Mouse (Mus musculus): Measurements from ENCODE around the gene Ttll7. TPM values are rescaled to one million over a fixed set of nuclear protein-coding genes. Genes with fewer than 3 reads are reported as not detected.

Gene Ttll7
- polyA plus RNA-seq, 1 experiment, result 0.08 TPM

GRCm38 (mm10) chr3:147026248-147026647 is 174.1 kb downstream of the Ttll7 start:
- Histone ChIP-seq H3K36me3 (replicated peaks; ENCODE audit: low read length) (no peaks in the 10 kb centered on the region), H3K4me3 (replicated peaks) (no peak overlapping the region), H3K27me3 (replicated peaks) (no peaks in the 10 kb centered on the region), H3K4me1 (no peaks in the 10 kb centered on the region), H3K9me3 (peaks cover 54% of the 10 kb centered on the region)
- TF ChIP-seq FLI1 (IDR thresholded peaks at IDR 0.05; ENCODE audit: low read length) (no peak), GATA1 (IDR thresholded peaks at IDR 0.05; ENCODE audit: borderline replicate concordance, low read length) (no peak)

GRCm38 (mm10) chr3:147028382-147028781 is 176.2 kb downstream of the Ttll7 start:
- TF ChIP-seq FLI1 (IDR thresholded peaks at IDR 0.05; ENCODE audit: low read length) (no peak), GATA1 (IDR thresholded peaks at IDR 0.05; ENCODE audit: borderline replicate concordance, low read length) (no peak)
- no peaks in the 10 kb centered on the region for H3K27me3 ChIP-seq (replicated peaks)
- H3K4me1 ChIP-seq, result no peaks in the 10 kb centered on the region
- no peaks in the 10 kb centered on the region for H3K36me3 ChIP-seq (replicated peaks; ENCODE audit: low read length)
- H3K9me3 ChIP-seq, result peaks cover 55% of the 10 kb centered on the region
- no peak overlapping the region for H3K4me3 ChIP-seq (replicated peaks)

- Histone ChIP-seq H3K4me3 (replicated peaks) (no peak overlapping the region), H3K36me3 (replicated peaks; ENCODE audit: low read length) (no peaks in the 10 kb centered on the region), H3K4me1 (no peaks in the 10 kb centered on the region), H3K27me3 (replicated peaks) (no peaks in the 10 kb centered on the region), H3K9me3 (peaks cover 51% of the 10 kb centered on the region)
- TF ChIP-seq GATA1 (IDR thresholded peaks at IDR 0.05; ENCODE audit: borderline replicate concordance, low read length), result no peak
- TF ChIP-seq FLI1 (IDR thresholded peaks at IDR 0.05; ENCODE audit: low read length), result no peak
These were observed 177.6 kb downstream of the Ttll7 start for GRCm38 (mm10) chr3:147029718-147030117.

- peaks cover 45% of the 10 kb centered on the region for H3K9me3 ChIP-seq
- no peak for TF ChIP-seq GATA1 (IDR thresholded peaks at IDR 0.05; ENCODE audit: borderline replicate concordance, low read length)
- TF ChIP-seq FLI1 (IDR thresholded peaks at IDR 0.05; ENCODE audit: low read length), result no peak
- H3K4me1 ChIP-seq, result no peaks in the 10 kb centered on the region
- H3K36me3 ChIP-seq (replicated peaks; ENCODE audit: low read length), result no peaks in the 10 kb centered on the region
- H3K27me3 ChIP-seq (replicated peaks), result no peaks in the 10 kb centered on the region
- no peak overlapping the region for H3K4me3 ChIP-seq (replicated peaks)
These were observed 178.2 kb downstream of the Ttll7 start for GRCm38 (mm10) chr3:147030266-147030880.

Other genes with a start within 250 kb of the Ttll7 start
- gene Dnase2b, start 236.8 kb upstream of the Ttll7 start, polyA plus RNA-seq (2012; ENCODE audit: insufficient read depth, low replicate concordance), result not detected in 2 replicates
- gene 4930503B20Rik, start 201.1 kb upstream of the Ttll7 start, polyA plus RNA-seq (2012; ENCODE audit: insufficient read depth, low replicate concordance), result not detected in 2 replicates
- gene Samd13, start 166.8 kb upstream of the Ttll7 start, polyA plus RNA-seq (2012; ENCODE audit: insufficient read depth, low replicate concordance), result not detected in 2 replicates
- gene Prkacb, start 39.4 kb upstream of the Ttll7 start, polyA plus RNA-seq (2012; ENCODE audit: insufficient read depth, low replicate concordance), result 5.7 and 10.8 TPM in 2 replicates